Mouse (Mus musculus) R1 (cell line): Measurements from ENCODE around the gene Gldc.
A peak's percentile ranks its signal among the peaks of the same experiment; 100 is the strongest.

ENCODE experiments used
- DNase-seq: peaks from one replicate; pipeline ENCODE4 v3.0.0-alpha.2; 2018; ENCODE audit warnings: low read depth, low spot score

The Gldc gene

GRCm38 (mm10) chr19:30107221-30107845 lies 67.9 kb downstream of the Gldc start:
- DNase-seq = no peak

GRCm38 (mm10) chr19:30105045-30105842 lies 70.0 kb downstream of the Gldc start:
- no peak for DNase-seq

GRCm38 (mm10) chr19:30102620-30103019 lies 72.6 kb downstream of the Gldc start:
- no peak for DNase-seq

GRCm38 (mm10) chr19:30100571-30100970 lies 74.7 kb downstream of the Gldc start:
- DNase-seq = no peak

DNA sequence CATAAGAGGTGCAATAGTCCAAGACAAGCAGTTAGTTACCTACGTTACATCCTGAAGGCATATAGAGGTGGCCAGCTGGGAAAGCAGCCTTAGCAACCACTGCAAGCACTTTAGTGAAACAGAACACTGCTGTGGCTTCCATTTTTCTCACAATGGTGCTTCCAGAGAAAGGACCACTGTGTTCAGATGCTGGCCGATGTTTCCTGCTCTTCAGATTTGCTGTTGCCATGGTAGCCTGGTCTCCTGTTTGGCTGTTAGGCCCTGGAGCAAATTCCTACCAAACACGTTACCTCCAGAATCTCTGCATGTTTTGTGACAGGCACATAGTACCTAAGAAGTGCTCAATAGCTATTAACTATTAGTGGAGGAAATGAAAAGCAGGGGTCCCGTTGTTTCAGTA lies 78.2 kb downstream of the Gldc start:
- no peak for DNase-seq

DNA sequence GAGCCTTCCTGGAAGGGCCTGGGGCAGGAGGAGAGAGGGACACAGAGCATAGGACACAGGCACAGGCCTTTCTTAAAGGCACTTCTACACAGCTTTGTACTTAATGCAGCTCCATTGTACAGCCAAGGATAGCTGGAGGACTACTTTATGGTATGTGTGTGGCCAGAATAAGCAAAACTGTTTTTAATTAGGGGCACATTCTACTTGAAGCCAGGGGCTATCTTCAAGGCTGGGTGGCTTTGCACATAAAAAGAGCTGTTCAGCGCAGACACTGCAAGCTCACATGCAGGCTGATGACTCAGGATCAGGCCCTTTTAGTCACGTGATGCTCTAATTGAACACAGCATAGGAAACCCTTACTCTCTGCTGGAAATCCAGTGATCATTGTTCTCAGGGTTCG lies 79.0 kb downstream of the Gldc start:
- DNase-seq = peak; percentile 65

DNA sequence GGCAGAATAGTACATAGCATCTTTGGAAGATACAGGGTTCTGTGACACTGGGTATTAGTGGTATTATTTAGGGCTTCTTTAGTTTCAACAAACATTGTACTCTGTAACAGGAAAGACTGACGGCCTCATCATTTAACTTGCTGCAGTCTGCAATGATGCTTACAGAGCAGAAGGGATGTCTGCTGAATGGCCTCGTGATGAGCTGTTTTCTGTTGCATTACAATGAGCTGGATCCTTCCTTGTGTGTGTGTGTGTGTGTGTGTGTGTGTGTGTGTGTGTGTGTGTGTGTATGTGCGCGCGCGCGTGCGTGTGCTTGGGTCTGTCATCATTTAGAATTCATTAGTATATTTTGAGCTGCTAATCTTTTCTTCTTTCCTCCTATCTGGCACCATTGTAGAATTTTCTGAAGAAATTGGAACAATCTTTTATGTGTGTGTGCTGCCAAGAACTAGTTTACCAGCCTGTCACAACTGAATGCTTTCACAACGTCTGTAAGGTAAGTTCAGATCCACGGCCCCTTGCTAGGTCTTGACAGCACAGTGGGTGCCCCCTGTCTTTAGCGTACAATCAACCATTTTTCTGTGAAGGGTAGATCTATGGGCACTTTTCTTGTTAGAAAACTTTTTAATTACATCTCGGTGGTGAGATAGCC lies 83.5 kb downstream of the Gldc start:
- DNase-seq = no peak

- no peak for DNase-seq
Measured at GRCm38 (mm10) chr19:30090163-30090562, 85.1 kb downstream of the Gldc start.

GRCm38 (mm10) chr19:30065797-30066196 lies 109.4 kb downstream of the Gldc start:
- DNase-seq = peak; percentile 24

DNA sequence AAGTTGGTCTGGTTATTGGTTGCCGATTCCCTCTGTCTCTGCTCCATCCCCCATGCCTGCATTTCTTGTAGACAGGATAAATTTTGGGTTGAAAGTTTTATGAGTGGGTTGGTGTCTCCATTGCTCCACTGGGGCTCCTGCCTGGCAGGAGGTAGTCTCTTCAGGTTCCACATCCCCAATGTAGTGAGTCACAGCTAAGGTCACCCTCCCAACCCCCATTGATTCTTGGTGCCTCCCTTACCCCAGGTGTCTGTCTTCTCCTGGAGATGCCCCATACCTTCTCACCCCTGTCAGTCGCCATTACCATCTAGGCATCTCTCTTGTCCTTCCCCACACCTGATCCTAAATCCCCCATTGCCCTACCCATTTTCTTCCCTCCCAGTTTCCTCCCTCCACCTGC lies 121.0 kb downstream of the Gldc start:
- DNase-seq = no peak

DNA sequence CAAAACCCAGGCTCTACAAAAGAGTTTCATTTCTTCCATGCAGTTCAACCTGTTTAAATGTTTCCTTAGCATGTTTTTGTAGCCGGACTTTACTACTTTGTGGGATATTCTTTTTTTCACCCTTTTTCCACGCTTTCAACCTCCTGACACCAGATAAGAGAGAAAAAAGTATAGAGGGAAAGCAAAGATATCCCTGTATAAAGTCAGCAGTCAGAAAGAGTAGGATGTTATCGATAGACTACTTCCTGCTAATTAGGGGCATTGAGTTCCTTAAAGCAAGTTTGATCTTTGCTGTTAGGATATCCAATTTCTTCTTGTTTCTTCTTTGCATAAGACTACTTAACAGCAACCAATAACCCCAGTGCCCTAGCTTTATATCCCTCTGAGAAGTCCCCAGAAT lies 123.8 kb downstream of the Gldc start:
- DNase-seq = no peak

- no peak for DNase-seq
Measured at GRCm38 (mm10) chr19:30050584-30050983, 124.6 kb downstream of the Gldc start.
